Mouse (Mus musculus) cerebellum, postnatal 4 days (tissue): Measurements from ENCODE around the gene Rsph10b.

Experiments
- DNase-seq, 2 experiments: peaks; one replicate each; pipeline ENCODE4 v3.0.0; 2022; ENCODE audit warnings: low spot score in 2 of 2, mixed read lengths in 1 of 2

Gene Rsph10b

DNA sequence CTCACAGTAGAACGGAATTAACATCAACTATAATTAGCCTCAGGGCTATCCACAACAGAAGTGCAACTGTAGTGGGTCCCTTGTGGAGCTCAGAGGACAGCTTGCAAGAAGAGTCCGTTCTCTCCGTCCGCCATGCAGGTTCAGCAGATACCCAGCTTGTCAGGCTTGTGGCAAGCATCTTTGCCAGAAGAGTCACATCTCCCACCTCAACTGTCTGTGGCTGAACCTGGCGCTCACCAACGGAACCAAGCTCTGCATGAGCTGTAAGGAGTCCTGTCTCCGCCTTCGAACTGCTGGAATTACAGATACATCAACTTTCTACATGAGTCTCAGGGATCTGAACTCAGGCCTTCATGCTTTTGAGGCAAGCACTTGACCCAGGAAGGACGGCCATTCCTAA is 3.3 kb downstream of the Rsph10b start:
- no peak for DNase-seq

DNA sequence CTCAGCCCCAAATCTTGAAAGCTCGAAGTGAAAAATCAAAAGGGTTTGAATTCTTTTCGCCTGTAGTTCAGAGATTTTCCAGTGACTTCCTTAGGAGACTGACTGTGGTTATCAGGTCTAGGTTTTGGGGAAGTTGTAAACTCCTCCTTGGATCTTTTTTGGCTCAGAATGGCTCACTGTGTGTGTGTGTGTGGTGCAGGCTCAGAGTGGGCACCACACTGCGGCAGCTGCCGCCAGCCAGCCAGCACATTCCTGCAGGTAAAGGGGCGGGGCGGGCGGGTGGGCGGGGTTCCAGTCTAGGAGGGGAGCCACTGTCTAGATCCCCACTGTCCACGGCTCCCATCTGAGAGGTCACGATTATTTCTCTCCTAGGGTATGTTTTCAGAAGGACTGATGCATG is 8.8 kb downstream of the Rsph10b start:
- DNase-seq, result no peak

DNA sequence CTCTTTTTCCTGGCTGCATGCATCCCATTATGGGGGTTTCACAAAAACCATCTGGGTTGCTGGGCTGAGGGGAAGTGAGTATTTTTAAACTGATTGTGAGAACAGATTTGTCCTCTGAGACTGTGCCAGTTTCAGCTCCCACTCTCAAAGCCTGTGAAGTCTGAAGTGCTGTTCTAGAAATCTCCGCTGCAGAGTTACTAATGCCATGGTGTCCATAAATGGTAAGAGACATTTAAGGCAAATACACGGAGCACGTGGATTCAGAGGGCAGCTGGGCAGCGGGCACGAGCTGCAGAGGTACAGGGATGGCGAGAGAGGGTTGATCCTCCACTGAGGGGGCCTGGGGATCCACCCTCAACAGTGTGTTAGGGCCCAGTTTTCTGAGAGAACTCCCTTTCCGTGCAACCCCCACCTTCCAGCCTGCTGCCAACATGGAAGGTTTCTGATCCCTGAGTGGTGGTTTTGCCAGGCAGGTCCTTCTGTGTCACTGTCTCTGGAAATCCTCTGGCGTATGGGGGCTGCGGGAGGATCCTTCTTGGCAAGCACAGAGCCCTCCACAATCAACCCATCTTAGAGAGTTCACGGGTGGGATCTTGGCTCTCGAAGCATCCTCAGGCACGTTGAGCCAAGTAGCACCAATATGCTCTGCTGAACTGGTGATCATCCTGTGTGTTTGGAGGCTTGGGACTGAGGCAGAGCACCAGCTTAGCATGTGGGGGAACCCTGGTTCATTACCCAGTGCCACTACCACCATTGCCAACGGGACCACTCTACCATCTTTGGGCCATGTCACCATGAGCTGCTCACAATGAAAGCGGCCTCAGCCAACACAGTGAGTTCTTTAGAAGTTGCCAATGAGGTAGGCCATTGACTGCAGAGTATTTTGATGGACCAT is 10.6 kb downstream of the Rsph10b start:
- no peak for DNase-seq

DNA sequence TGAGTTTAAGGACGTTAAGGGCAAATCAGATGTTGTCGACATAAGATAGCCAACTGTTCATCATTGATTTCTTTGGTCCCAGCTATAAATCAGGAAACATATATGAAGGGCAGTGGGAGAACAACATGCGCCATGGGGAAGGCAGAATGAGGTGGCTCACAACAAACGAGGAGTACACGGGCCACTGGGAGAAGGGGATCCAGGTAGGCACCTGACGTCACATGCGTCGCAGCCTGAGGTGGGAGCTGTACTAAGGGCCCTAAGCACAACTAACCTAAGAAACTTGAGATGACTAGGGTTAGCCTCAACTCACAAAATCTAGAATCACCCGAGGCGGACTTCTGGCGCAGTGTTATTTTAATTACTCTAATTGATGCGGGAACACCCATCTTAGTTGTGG is 15.5 kb downstream of the Rsph10b start:
- DNase-seq, result no peak

DNA sequence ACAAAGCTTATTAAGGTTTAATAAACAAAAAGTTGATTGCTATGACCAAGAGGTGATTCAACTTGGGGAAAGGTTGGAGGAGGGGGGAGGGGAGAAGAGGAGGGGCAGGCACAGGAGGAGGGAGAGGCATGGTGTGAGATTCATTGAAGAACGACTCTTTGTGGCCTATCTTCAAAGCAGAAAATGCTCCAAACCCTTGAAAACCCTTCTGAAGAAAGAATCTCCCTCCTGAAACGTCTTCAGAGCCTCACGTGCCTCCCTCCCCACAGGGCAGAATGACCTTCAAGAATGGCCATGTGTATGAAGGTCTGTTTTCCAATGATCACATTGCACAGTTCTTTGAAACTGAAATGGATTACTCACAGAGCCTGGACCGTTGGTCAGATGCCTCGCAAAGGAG is 17.2 kb downstream of the Rsph10b start:
- no peak for DNase-seq

DNA sequence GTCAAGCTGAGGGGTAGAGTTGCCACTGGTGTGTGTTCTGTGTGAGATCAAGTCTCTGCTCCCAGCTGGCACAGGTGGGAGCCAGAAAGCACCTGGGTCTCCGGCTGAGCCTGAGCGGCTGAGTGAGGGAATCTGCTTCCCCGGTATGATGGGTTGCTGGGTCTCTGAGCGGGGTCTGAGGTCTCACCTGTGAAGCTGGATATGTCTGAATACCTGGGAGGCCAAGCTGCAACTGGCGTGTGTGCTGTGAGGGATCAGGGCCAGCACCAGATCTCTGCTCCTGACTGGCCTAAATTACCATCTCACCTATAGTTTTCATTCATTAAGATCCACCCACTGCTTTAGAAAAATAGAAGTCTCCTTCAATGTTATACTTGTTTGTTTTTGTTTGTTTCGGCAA is 24.3 kb downstream of the Rsph10b start:
- no peak for DNase-seq

DNA sequence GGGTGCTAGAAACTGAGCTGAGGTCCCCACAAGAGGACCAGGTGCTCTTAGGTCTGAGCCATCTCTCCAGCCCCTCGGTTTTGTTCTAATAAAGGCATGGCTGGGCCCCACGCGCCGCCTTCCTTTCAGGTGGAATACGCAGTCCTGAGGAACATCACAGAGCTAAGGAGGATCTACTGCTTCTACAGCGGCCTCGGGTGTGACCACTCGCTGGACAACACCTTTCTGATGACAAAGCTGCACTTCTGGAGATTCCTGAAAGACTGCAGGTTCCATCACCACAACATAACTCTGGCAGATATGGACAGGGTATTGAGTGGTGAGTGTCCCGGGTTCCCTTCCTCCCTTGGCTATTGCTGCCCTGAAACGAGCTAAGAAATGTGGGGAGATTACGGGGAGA is 26.7 kb downstream of the Rsph10b start:
- no peak for DNase-seq

DNA sequence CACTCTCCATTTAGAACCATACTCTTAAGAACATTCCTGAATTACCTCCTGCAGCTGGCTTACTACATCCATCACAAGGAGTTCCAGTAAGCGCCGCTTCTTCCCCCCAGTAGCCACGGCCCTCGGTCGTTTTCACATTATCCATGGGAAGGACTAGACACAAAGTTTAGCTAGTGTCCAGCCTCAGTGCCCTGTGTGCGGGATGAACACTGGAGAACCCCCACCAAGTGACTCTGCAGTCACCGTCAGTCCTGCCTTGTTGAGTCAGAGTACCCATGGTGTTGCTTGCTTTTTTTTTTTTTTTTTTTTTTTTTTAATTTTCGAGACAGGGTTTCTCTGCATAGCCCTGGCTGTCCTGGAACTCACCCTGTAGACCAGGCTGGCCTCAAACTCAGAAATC is 28.3 kb downstream of the Rsph10b start:
- no peak for DNase-seq

DNA sequence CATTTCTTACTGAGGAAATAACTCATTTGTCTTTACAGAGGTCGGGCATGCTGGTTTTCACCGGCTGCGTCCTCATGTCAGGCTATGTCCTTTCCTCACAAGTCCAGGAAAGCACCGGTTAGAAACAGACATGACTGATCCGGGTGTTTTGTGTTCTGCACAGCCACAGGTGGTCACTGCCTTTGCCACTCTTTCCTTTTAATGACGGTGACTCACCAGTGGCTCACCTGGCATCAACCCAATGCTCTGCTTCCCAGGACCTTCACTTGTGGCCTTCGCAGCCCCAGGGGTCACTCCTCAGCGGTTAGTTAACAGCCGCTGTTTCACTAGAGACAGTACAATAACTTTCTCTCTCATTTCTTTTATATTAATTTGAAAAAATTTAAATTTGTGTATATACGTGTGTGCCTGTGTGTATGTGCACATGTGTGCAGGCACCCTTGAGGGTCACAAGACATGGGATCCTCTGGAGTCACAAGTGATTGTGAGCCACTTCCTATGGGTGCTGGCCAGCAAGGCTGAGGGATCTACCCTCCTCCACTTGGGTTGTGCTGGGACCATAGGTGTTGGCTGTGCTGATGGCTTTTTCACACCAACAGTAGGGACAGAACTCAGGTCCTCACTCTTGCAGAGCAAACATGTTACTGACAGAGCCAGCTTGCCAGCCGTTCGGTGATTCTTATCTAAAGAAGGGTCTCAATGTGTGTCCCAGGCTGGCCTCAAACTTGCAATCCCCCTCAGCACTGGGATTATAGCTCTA is 32.9 kb downstream of the Rsph10b start:
- DNase-seq, result no peak

DNA sequence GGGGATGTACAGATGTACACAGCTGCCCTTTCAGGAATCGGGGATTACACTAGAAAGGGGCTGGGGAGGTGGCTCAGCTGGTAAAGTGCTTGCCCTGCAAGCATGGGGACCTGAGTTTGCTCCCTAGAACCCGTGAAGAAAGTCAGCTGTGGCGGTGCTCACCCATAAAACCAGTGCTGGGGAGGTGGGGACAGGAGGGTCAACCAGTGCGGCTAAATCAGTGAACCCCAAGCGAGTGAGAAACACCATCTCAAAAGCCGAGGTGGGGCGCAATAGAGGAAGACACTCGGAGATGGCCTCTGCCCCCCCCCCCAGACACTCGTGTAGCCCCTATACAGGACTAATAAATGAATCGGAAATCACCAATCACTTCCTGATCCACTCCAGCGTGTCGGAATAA is 33.8 kb downstream of the Rsph10b start:
- DNase-seq, result no peak

DNA sequence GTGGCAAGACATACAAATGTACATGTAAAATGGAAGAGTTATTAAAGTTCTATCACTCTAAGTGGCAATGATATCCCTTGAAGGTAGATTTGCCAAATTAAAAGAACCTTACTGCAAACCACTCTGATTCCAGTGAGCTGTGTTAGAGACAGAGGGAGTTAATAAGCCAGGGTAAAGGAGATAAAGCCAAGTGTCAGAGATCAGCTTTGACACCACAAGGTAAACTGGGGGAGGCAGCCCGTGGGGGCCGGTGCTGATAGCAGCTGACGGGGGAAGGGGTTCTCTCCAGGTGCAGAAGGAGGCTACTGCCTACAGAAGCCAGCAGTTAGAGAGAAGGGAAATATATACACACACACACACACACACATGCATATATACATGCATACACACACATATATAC is 39.8 kb downstream of the Rsph10b start:
- no peak for DNase-seq

DNA sequence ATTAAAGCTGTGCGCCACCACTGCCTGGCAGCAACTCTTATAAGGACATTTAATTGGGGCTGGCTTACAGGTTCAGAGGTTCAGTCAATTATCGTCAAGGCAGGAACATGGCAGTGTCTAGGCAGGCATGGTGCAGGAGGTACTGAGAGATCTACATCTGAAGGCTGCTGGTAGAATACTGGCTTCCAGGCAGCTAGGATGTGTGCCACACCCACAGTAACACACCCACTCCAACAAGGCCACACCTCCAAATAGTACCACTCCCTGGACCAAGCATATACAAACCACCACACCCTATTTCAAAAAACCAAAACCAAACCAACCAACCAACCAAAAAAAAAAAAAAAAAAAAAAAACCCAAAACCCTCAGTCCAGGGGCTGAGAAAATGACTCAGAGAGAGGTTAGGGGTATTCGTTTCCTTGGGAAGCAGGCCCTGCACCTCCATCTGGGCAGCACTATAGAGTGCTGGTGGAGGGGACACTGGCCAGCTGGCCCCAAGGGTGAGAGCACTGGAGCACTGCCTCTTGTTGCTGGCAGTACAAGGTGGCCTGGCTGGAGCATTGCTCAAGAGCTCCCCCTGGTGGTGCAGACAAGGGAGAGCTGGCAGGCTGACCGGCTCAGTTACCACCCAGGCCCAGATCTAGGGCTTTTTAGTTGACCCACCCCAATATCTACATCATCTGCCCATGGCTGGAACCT is 42.2 kb downstream of the Rsph10b start:
- peak in 1 of 2 experiments; percentile 56 for DNase-seq

DNA sequence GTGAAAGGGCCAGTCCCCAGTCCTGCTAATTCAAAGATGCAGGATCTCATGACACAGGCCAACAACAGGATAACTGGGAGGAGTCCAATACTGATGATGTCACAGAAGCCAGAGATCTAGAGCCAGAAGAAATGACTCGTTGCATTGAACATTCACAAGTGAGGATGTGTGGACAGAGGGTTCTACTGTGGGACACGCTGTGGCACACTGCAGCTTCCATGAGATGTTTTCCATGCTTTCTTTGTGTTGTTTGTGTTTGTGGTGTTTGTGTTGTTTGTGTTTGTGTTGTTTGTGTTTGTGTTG is 42.7 kb downstream of the Rsph10b start:
- no peak for DNase-seq

DNA sequence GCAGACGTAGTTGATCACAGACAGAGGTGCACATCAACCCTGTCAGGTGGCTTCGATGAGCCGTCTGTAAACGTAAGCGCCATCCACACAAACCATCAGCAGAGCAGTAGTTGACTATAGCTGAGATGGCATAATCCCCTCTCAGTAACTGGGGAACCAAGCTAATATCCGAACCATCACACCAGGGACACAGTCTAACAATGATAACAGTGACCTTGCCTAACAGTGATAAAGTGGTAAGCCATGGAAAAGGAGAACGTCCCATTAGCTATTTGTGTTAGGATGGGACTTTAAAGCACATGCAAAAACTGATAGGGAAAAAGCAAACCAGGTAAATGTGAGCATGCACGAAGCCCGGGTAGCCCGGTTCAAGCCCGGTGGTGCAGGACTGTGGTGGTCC is 43.4 kb downstream of the Rsph10b start:
- DNase-seq, result no peak

DNA sequence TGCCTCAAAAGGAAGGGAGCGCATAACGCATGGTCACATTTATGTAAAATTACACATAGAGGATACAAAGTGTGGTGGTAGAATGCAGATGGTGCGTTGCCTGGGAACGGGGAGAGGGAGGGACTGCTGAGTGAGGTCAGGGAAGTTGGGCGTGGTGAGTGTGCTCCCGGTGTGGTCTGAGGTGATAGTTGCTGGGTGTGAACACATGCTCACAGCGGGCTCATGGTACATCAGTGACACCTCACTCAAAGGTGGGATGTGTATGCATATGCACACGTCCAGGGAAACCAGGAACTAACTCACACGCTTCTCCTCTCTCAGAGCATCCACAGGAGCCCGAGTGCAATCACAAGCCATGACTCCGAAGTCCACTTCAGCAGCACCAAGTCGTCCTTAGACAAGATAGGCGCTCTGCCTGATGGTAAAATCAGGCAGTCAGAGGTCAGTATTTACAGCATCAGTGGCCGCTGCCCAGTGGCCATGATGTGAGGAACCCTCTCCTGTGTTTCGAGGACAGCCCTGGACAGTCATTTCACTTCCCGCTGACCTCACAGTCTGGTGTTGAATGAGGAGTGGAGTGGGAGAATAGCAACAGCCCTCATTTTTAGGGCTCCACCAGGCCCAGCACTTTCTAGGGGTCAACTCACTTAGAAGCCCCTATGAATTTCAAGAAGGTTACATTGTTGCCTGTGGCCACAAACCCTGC is 44.0 kb downstream of the Rsph10b start:
- DNase-seq, result no peak

DNA sequence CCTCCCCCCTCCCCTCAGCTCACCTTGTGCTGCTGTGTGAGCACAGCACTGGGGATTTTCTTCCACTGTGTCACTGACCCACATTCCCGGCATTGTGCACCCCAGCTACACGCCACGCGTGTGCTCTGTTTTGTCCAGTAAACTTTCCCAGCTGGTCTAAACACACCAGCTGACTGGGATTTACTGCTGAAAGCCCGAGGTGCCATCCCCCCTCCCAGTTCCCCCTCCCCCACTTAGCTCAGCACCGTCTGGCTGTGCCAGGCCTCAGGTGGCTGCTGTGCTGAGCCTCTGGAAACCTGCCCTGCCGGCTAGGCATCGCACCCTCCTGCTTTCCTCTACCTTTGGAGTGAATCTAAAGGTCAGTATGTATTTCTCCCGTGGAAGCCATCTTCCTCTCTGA is 48.0 kb downstream of the Rsph10b start:
- no peak for DNase-seq

DNA sequence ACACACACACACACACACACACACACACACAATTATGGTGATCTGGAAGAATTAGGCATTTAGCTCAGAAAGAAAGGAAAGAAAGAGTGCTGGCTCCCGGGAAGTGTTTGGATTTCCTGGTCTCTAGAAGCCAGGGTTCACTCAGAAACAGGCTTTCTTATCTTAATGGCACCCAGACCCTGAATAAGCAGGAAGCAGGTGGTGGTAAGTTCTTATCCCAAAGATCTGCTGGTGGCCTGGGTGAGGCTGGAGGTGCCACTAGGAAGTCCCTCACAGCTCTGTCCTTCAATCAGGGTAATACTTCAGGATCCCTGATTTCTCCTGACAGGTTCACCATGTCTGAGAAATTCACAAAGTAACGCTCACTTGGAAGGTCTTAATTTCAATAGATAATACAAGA is 49.5 kb downstream of the Rsph10b start:
- DNase-seq, result no peak

DNA sequence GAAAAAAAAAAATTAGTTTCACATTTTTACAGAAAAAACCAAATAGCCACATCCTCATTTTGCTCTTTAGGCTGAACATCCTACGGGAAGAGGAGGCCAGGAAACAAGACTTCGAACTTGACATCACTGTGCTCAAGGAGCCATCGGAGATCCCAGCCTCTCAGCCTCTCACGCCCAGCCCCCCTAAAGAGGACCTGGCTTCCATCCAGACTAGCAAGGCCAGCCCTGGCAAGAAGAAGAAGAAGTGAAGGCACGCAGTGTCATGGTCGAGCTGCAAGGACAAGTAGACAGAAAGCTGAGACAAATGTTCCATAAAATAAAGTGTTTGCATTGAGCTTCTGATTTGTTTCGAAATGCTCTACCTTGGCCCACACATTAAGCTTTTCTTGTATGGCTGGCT is 52.5 kb downstream of the Rsph10b start:
- no peak for DNase-seq

DNA sequence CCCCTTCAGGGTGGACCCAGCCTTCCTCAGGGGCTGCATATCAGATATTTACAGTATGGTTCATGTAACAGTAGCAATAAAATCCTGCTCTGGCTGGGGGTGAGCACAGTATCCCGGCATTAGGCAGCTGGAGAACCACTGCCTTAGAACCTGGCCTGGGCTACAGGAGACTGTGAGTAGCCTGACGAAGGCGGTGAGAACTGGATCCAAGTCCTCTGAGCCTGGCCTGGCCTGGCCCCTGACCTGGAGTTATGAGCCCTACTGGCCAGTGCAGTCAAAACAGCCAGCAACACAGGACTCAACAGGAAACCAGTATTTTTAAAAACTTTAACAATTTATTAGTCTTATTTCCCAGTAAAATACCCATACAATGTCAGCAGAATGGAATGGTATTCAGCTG is 54.8 kb downstream of the Rsph10b start:
- no peak for DNase-seq

DNA sequence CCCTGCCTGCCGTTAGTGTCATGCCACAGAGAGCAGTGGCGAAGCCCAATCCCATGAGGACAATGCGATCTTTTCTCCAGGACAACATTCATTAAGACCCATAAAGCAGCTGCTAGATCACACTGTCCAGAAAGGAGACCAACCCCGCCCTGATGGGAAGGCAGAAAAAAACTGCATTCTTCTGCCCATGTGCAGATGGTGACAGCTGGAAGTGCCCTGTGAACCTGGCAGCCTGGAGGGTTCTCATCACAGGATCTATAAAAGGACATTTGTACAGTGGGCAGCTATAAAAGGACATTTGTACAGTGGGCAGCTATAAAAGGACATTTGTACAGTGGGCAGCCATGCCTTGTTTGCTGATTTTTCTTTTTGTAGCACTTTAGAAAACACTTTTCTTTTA is 56.2 kb downstream of the Rsph10b start:
- no peak for DNase-seq

DNA sequence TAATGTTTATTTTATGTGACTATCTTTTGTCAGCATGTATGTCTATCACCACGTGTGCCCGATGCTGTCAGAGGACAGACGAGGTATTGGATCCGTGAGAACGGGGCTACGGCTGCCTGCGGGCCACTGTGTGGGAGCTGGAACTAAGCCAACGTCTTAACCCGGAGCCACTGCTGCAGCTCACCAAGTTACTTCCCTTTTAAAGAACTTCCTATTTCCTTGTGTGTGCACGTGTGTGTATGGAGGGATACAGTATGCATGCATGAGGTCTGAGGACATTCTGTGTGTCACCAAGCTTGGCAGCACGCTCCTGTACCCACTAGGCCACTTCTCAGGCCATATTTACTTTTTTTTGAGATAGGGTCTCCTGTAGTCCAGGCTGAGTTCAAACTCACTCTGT is 57.3 kb downstream of the Rsph10b start:
- DNase-seq, result no peak

DNA sequence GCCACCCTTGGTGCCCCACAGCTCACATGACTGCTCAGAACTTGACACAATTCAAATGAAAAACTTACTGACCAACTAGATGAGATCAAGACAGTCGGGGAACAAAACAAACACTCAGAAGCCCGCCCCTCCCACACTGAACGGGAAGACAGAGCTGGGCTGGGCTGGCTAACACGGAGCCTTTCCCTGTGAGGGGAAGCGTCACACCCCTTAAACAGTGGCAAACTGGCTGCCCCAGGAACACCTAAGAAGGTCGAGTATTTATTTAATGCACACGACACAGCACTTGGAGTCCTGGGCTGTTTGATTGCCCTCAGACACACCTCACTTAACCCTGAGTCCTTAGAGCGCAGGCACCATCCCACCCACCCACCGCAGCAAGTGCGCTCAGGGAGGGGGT is 59.8 kb downstream of the Rsph10b start:
- DNase-seq, result no peak
